Mouse (Mus musculus): ENCODE measurements around the gene Rapsn.
"Not testable (repeated sequence)": the region's sequence is repeated elsewhere in the genome, so short reads cannot be mapped to it uniquely, and the experiment has no call there.

DNA sequence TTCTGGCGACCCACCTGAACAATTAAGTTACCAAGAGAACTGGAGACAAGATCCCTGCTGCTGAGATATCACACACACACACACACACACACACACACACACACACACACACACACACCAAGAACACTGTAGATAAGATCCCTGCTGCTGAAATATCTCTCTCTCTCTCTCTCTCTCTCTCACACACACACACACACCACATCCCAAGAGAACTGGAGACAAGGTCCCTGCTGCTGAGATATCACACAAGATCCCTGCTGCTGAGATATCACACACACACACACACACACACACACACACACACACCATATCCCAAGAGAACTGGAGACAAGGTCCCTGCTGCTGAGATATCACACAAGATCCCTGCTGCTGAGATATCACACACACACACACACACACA, 10.4 kb downstream of the Rapsn start:
- not testable (repeated sequence) for TF ChIP-seq HCFC1 (IDR thresholded peaks at IDR 0.05; ENCODE audit: borderline replicate concordance, insufficient read depth, low read length); MAFK (IDR thresholded peaks at IDR 0.05; ENCODE audit: insufficient read depth, low read depth, low read length); ZNF384 (IDR thresholded peaks at IDR 0.05; ENCODE audit: low read depth, low read length); ZC3H11A (IDR thresholded peaks at IDR 0.05; ENCODE audit: borderline replicate concordance, low read depth, low read length); CHD2 (IDR thresholded peaks at IDR 0.05; ENCODE audit: low read depth, low read length)
